Mouse (Mus musculus) adipose tissue, adult 10 weeks (tissue): Measurements from ENCODE around the gene BC117090. TPM values are rescaled to one million over a fixed set of nuclear protein-coding genes. Genes with fewer than 3 reads are reported as not detected.

Experiments
- polyA plus RNA-seq: library from polyadenylated mRNA; stranded (reverse); fragments of 350-450 nt; fragmentation: Illumina TruSeq; extraction: RNeasy Lipid Tissue Mini Kit (QIAGEN cat#74804); gene quantifications from one replicate; pipeline ENCODE4 v1.2.3, GENCODE M21; 2014; ENCODE audit warnings: low read depth, low replicate concordance

BC117090 gene
- polyA plus RNA-seq, result not detected

GRCm38 (mm10) chr16:36334232-36334631 lies at the start of gene BC117090:
Gene BC117090, minus strand, starts transcription at chr16:36334332.

GRCm38 (mm10) chr16:36367648-36368047 lies 33.5 kb upstream of the BC117090 start, which contains the start of gene BC100530:
Gene BC100530, minus strand, starts transcription at chr16:36367748.

DNA sequence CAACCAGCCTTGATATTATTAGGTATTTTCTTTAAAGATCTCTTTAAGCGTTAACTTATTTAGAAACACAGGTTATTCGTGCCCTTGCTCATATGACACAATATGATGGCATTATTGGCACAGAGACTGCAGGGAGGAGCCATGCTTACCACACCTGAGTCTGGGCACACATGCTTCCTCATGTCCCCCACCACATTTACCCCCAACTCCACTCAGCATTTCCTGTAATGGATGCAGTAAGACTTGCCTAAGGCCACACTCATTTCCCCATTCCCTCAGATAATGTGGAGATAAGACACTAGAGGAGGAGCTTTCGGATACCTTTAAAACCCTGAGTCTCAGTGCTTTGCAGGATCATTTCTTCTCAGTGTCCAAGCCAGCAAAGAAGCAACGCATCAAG lies 57.3 kb downstream of the BC117090 start, which contains the start of gene Stfa1:
Gene Stfa1 (plus strand): TSS at position 156 of the 400 bp plus-strand sequence.

Other genes with a start within 250 kb of the BC117090 start
- not detected for gene Csta1, start 203.1 kb downstream of the BC117090 start, polyA plus RNA-seq
- gene Stfa2l1, start 177.5 kb downstream of the BC117090 start, polyA plus RNA-seq, result not detected
- gene Gm5483, start 150.1 kb downstream of the BC117090 start, polyA plus RNA-seq, result not detected
- not detected for gene Gm5416, start 123.9 kb downstream of the BC117090 start, polyA plus RNA-seq
- not detected for gene 2010005H15Rik, start 112.9 kb downstream of the BC117090 start, polyA plus RNA-seq
- not detected for gene Stfa1, start 57.4 kb downstream of the BC117090 start, polyA plus RNA-seq
- not detected for gene BC100530, start 33.4 kb upstream of the BC117090 start, polyA plus RNA-seq
- not detected for gene Stfa2, start 74.1 kb upstream of the BC117090 start, polyA plus RNA-seq
- not detected for gene Stfa3, start 121.1 kb upstream of the BC117090 start, polyA plus RNA-seq
- gene Casr, start 227.8 kb upstream of the BC117090 start, polyA plus RNA-seq, result 0.06 TPM